Mouse (Mus musculus): ENCODE results near the gene Krt9.
"Not testable (repeated sequence)": the region's sequence is repeated elsewhere in the genome, so short reads cannot be mapped to it uniquely, and the experiment has no call there.

Krt9 gene

DNA sequence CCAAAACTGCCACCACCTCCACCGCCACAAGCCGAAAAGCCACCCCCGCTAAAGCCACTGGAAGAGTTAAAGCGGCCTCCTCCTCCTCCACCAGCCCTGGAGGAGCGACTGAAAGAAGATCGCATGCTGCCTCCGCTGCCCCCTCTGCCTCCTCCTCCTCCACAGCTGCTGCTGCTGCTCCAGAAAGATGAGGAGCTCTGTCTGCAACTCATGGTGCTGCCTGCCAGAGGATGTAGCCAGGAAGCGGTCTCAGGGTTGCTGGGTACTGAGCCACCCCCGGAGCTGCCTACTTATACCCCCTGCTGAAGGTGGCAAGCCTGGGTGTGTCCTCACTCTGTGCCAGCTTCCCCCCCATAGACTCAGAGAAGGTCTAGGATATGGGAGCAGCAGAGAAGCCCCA is at the start of gene Krt9:
Gene Krt9, minus strand, starts transcription at position 255 of the 400 bp plus-strand sequence.
- DNase-seq (ENCODE audit: low spot score), result no peak

GRCm38 (mm10) chr11:100240272-100240671 is 47.2 kb upstream of the Krt9 start:
- not testable (repeated sequence) for DNase-seq (ENCODE audit: low spot score)

DNA sequence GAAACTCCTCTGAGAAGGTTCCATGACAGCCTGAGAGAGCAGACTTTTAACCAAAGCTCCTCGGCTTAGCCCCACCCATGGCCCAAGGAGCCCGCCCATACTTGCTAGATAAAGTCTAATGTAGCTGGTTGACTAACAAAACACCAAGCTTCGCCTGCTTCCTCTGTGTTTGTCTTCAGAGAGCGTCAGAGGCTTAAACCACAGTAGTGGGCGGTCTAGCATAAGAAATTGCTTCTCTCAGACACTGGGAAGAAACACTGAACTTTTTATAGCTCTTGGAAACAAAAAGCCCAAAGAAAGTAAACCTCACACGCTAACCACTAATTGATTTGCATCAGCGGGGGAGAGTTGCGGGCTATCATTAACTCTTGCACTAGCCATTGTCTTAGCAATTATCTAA is 28.7 kb upstream of the Krt9 start:
- no peak for DNase-seq (ENCODE audit: low spot score)

DNA sequence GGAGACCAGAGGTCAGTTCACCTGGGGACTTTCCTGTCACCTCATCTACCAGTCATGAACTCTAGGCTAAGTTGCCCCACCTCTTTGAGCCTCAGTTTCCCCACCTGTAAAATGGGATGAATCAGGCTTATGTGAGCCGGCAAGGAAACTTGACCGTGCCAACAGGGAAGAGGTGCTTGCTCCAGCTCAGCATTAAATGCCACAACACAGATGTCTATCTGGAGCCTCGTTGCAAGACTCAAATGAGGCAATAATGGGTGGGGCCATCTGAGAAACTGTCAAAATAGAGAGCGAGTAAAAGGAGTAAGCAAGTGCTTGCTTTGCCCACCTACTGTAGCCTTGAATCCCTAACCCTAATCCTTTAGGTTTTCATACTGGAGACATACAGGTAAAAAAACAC is 26.3 kb upstream of the Krt9 start:
- DNase-seq (ENCODE audit: low spot score), result no peak

GRCm38 (mm10) chr11:100208542-100208941 is 15.5 kb upstream of the Krt9 start:
- DNase-seq (ENCODE audit: low spot score), result no peak

GRCm38 (mm10) chr11:100207498-100207897 is 14.5 kb upstream of the Krt9 start, which contains the start of gene Krt14:
Gene Krt14, minus strand, starts transcription at chr11:100207548.
- no peak for DNase-seq (ENCODE audit: low spot score)

- peak; percentile 90 for DNase-seq (ENCODE audit: low spot score)
Observed at GRCm38 (mm10) chr11:100203448-100203847, 10.4 kb upstream of the Krt9 start.

- peak; percentile 42 for DNase-seq (ENCODE audit: low spot score)
Observed at GRCm38 (mm10) chr11:100202906-100203305, 9.9 kb upstream of the Krt9 start.

- peak; percentile 95 for DNase-seq (ENCODE audit: low spot score)
Observed at GRCm38 (mm10) chr11:100200104-100200820, 7.2 kb upstream of the Krt9 start.

- DNase-seq (ENCODE audit: low spot score), result peak; percentile 62
Observed at GRCm38 (mm10) chr11:100198666-100199065, 5.6 kb upstream of the Krt9 start.

GRCm38 (mm10) chr11:100191820-100192219 is 1.2 kb downstream of the Krt9 start:
- DNase-seq (ENCODE audit: low spot score), result no peak

DNA sequence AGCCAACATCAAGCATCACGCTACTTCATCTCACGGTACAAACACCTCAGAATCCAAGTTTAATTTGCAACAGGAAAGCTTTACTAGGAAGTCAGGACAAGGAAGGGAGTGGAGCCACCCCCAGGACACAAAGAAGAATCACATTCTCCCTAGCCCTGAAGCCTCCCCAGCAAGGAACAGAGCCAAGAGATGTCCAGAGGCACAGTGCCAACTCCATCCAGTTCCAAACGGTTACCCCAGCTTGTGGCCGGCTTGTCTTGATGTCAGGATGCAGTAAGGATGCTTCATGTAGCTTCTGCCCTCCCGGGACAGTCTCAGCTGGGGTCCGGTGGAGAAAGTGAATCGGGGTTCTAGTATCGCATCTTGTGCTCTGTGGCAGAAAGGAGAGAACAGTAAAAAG is 6.3 kb downstream of the Krt9 start:
- no peak for DNase-seq (ENCODE audit: low spot score)

- DNase-seq (ENCODE audit: low spot score), result no peak
Observed at GRCm38 (mm10) chr11:100181725-100182124, 11.3 kb downstream of the Krt9 start.

DNA sequence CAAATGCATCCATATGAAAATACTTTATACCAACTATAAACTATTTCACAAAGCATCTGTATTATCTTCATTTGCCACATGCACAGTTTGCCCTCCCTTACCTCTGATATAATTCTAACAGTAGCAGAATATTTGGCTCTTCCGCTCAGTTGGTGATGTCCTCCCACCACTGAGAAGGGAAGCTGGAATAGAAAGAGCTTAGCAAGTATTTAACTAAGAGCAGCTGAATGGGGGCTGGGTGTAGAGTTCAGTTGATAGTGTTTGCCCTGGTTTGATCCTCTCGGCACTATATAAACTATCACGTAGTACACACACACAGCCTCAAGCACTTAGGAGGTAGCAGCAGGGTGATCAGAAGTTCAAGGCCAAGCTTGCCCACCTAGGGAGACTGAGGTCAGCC is 13.8 kb downstream of the Krt9 start:
- DNase-seq (ENCODE audit: low spot score), result no peak

- DNase-seq (ENCODE audit: low spot score), result no peak
Observed at GRCm38 (mm10) chr11:100178307-100178706, 14.7 kb downstream of the Krt9 start.

- no peak for DNase-seq (ENCODE audit: low spot score)
Observed at GRCm38 (mm10) chr11:100176791-100177190, 16.3 kb downstream of the Krt9 start.

DNA sequence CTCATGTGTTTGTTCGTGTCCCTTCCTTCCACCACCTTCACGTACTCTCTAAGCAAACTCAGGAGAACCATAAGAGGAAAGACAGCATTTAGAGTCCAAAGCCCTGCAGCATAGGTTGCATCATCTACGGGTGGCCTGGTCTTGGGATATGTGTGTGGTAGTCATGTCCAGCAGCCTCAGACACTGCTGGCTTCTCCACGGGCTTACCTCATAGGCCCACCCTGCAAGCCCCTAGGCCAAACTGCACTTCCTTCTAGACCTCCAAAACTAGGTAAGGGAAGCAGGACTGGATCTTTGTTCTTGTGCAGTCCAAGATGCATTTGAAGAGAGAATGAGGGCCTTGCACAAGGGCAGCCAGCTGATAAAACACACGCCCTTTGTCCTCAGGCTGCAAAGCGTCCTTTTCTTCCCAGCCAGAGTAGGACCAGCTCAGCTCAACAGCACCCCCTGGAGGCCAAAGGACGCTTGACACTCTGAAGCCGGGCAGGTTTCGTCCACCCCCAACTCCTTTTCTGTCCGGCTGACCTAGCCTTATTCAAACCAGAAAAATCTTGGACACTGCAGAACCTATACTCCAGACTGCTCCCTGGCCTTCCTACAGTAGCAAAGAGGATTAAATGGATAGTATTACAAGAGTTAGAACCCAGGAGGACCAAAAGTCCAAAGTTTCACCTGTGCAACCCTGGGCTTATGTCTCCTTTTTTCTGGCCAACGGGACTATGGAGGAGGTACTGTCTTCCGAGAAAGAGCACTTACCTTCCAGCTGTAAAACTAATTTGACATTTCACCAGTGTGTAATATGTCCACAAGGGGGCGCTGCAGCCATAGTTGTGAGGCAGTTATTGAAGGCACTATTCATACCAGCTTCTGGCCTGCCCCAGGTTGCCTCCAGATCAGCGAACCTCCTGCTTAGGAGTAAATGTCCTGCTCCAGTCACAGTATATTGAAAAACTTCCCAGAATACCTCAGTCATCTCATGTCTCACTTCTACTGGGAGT is 24.0 kb downstream of the Krt9 start:
- DNase-seq (ENCODE audit: low spot score), result peak; percentile 93

GRCm38 (mm10) chr11:100168071-100168470 is 25.0 kb downstream of the Krt9 start:
- no peak for DNase-seq (ENCODE audit: low spot score)

DNA sequence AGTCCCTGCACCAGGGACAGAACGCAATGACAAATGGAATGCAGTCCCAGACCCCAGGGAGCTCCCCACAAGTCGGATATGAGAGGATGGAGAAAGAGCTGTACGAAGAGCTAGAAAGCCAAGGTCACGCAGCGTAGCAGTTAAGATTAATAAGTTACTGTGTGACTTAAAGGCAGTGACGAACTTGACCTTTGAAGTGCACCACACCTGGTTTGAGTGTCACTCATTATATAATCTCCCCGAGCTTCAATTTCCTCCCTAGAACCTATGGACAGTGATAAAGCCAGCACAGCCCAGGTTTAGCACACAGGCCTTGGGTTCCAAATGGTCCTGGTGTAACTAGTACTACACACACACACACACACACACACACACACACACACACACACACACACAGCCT is 28.7 kb downstream of the Krt9 start:
- DNase-seq (ENCODE audit: low spot score), result no peak

DNA sequence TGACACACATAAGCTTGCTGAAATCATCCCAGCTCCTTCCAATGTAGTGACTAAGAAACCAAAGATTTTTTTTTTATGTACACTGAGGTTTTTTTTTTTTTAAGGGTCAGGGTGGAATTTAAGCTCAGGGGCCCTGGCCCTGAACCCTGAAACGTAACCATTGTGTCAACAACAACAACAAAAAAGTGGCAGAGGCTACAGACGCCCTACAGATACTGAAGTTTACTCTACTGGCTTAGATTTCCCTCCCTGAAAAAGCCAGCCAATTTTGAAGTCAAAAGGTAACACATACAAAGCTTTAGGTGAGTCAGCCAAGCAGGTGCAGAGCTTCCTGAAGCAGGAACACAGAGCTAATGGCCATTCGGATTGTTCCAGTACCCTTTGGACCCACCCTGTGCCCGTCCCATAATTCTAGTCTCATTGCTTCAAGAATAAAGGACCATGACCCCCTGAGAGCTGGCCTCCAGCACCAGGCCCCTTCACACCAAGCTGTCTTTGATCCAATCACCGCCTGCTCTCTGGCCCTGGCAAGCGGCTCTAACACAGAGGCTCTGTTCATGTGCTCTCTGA is 35.1 kb downstream of the Krt9 start:
- DNase-seq (ENCODE audit: low spot score), result no peak

GRCm38 (mm10) chr11:100157331-100157730 is 35.7 kb downstream of the Krt9 start:
- peak; percentile 18 for DNase-seq (ENCODE audit: low spot score)

DNA sequence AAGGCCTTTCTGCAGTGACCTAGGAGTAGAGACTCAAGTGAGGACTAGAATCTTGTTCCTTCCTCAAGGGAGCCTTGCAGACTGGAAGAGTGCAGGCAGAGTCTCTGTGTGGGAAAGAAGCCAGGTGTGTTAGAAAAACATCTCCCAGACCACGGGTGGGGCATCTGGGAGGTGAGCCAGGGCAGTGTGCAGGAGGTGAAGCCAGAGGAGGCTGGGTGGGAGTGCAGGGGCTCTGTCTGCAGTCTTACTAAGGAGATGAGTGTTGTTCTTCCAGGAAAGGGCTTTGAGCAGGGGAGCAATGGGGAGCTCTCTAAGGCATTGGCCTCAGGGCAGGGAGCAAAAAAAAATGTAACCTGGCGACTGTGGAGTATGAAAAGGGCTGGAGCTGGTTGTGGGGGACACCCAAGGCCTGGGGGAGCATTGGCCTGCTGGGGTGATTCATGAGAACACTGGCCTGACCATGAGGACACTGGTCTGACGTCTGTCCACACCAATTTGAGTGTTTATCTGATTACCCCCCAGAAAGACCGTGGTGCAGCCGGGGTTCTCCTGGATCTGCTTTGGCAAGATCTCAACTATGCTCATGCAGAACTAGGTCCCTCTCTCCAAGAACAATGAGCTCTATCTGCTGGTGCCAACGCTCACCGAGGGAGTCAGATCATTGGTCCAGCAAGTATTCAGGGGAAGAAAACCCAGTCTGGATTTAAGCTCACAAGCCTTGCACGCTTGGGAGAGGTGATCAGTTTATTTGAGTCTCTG is 37.4 kb downstream of the Krt9 start:
- peak; percentile 43 for DNase-seq (ENCODE audit: low spot score)
